Mouse (Mus musculus): ENCODE measurements at regions not wholly inside any gene's neighbourhood (a gene's known extent, or its start where the extent isn't known, plus 50 kb on each side); places are given as distances from the start of the nearest gene placed in this dataset.
A peak's percentile ranks its signal among the peaks of the same experiment; 100 is the strongest.

- peak; percentile 70 for DNase-seq
These were observed 320.1 kb downstream of the Med13l start for GRCm38 (mm10) chr5:118880546-118880945.

GRCm38 (mm10) chr5:118881886-118882285 is 321.4 kb downstream of the Med13l start:
- no peak for DNase-seq

GRCm38 (mm10) chr5:118888131-118888530 is 327.7 kb downstream of the Med13l start:
- DNase-seq = no peak

DNA sequence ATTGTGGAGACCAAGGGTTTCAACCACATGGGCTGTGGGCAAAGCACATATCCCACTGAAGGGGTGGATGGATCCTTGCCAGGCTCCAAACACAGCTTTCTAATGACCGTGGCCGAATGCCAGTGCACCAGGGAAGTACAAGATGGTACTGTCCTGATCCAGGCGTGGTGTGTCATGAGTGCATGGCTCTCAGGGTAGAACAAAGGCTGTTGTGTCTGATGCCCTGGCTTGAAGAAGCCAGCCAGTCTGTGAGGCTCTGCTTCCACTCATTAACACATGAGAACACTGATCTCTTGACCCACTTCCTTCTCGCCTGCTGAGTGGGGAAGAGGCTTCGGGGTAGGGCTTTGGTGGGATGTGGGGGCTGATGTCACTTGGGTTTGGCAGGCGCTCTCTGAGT is 330.7 kb downstream of the Med13l start:
- DNase-seq = peak; percentile 37

DNA sequence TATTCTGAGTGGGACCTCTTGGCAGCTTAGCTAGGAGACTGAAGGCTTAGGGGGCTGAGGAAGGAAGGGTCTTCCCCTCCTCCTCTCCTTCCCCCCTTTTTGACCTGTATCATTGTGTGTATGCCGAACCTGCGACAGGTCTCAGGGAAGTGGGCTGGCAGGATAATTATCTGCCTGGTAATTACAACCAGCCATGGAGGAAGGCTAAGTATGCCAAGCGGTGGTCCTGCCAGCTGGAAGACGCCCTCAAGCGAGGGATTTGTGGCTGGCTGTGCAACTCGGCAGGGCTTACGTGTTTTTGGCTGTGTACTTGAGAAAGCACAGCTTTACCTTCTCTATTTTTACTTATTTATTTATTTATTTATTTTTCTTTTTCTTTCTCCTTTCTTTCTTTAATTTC is 347.7 kb downstream of the Med13l start:
- no peak for DNase-seq

DNA sequence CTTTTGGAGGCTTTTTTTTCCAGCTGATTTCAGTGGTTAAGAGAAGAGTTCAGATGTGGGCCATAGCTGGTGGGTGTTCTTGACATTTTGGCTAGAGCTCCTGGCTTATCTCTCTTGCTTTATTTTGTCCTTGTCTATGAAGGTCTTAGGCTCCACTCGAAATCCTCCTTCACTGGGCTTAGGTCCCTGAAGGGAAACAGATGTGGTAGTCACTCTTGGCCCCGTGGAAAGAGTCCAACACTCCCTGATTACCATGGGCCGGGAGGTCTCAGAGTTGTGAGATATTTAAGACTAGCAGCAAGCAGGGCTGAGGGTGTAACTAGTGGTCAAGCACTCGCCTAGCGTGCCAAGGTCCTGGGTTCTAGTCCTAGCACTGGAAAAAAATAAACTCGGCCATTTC is 349.3 kb downstream of the Med13l start:
- DNase-seq = no peak

- DNase-seq = no peak
These were observed 353.8 kb downstream of the Med13l start for GRCm38 (mm10) chr5:118914191-118914750.

GRCm38 (mm10) chr5:118923357-118923756 is 362.9 kb downstream of the Med13l start:
- no peak for DNase-seq

- DNase-seq = peak; percentile 22
These were observed 368.6 kb downstream of the Med13l start for GRCm38 (mm10) chr5:118929037-118929436.

- DNase-seq = peak; percentile 68
These were observed 369.6 kb downstream of the Med13l start for GRCm38 (mm10) chr5:118929990-118930501.

GRCm38 (mm10) chr5:118939336-118940039 is 379.0 kb downstream of the Med13l start:
- no peak for DNase-seq

DNA sequence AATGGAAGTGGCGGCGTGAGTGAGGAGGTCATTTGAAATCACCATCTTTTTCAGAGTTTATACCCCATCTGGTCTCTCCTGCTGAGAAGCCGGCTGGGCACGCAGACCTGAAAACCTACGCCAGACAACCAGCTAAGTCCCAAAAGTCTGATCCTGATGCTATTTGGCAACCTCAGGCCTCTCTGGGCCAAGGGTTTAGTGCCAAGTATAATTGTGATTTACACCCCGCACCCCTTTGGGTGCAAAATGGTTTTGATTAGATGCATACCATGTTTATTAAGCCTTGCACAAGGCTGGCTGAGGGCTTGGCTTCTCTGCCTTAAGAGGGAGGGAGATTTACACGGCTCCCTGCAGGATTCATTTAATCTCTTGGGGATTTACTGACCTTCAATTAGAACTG is 383.8 kb downstream of the Med13l start:
- DNase-seq = no peak

- DNase-seq = peak; percentile 60
These were observed 385.6 kb downstream of the Med13l start for GRCm38 (mm10) chr5:118946090-118946489.

DNA sequence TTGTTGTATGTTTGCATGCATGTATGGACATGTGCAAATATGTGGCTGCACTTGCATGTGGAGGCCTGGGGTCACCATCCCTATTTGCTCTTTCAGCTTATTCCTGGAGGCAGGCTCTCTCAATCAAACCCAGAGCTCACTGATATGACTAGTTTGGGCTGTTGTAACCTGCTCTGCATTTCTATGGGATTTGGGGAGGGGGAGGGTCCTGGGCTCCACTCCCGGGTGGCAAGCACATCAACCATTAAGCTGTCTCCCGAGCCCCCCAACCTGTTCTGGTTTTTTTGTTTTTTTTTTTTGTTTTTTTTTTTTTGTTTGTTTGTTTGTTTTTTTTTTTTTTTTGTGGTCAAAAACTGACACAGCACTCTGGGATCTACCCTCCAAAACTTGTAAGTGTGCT is 386.5 kb downstream of the Med13l start:
- no peak for DNase-seq

DNA sequence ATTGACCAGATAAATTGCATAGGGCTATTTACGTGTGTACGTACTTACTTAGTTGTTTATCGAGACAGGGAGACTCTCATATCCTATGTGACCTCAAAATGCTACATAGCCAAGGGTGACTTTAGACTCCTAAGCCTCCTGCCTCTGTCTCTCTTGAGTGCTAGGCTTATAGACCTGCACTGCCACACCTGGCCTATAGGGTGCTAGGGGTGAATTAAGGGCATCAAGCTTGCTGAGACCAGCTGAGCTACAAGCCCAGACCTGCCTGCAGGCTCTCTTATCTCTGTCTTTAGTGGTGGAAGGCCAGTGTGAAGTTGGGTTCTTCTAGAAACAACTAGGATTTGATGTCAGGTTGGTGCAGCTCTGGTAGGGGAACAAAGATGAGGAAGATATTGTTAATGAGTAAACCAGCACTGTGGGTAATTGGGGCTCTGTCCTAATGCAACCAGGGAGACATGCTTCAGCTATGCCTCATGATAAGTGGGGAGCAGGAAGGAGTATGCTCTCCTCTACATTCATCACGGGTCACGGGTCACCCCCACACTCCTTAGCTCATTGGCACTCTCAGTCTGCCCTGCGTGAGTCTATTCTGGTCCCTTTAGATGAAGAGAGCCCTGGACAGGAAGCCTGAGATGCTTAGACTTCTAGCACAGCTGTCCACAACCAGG is 387.8 kb downstream of the Med13l start:
- DNase-seq = no peak

DNA sequence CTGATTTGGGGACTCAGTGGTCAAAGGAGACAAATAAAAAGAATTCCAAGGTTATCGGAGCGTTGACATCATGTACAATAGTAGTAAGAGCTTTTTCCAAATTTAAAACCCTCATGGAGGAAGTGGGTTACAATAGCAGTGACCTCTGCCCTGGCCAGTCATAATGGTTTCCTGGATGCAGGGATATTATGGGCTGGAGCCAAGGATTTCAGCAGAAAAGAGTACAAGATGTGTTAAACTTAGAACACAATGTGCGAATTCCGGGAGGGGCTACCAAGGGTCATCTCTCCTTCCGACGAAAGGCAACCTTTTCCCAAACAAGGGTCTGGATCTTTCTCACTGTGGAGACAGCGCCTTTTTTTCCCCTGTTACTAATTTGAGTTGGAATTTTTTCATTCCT is 390.6 kb downstream of the Med13l start:
- DNase-seq = peak; percentile 42

DNA sequence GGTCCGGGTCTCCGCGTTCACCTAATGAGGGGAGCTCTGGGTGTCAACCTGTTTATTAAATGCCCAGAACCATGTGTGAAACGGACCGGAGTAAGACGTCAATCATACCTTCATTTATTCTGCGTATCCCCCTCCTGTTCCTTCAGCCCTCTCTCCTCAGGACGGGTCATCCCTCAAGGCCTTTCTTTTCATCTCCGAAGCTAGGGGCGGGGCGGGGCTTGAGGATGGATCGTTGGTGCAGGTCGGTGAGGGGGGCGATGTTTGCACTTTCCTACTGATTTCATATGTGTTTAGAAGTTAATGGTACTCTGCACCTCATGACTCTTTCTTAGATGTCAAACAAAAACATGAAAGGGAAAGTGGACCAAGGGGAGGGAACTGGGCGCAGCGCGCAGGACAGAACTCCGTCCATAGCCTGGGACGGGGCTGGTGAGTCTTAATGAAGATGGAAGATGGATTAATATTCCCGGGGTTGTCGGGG is 400.1 kb downstream of the Med13l start:
- peak; percentile 18 for DNase-seq

- DNase-seq = peak; percentile 19
These were observed 400.6 kb downstream of the Med13l start for GRCm38 (mm10) chr5:118961091-118961490.

- DNase-seq = no peak
These were observed 401.7 kb downstream of the Med13l start for GRCm38 (mm10) chr5:118962152-118962551.

DNA sequence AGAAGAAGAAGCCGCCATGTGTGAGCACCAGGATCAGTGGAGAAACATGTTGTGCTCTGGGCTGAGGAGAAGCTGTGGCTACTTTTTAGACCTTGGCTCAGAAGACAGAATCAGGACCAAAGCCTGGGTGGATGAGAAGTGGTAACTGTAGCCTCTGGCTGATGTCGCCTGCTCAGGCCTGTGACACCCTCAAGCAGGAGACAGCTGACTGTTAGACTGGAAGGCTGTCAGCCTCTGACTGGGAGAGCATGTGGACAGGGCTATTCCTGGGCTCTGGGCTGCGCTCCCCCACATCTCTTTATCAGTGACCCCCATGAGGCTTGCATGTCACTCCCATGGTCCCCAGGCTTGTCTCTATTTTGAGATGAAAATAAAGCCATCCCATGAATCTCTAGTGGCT is 402.5 kb downstream of the Med13l start:
- no peak for DNase-seq

- DNase-seq = no peak
These were observed 406.4 kb downstream of the Med13l start for GRCm38 (mm10) chr5:118966901-118967300.

DNA sequence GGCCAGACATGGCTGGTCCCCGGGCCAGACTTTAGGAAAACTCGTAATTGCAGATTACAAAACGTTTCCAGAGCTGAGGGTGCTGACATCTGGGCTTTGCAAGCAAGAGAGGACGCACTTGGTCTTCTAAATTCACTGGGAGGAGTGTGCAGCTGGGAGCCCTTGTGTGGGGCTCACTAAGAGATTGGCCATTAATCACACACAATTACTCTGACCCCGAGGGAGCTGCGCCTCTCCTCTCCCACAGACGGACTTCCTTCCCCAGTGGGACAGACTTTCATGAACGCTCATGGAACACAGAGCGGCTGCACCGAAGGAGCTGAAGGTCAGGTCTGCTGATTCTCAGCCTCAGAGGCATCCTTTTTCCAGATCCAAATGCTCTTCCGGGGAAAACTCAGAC is 407.2 kb downstream of the Med13l start:
- no peak for DNase-seq

- no peak for DNase-seq
These were observed 414.7 kb downstream of the Med13l start for GRCm38 (mm10) chr5:118975147-118975546.
